Mouse (Mus musculus) midbrain, embryonic 11.5 days (tissue): Measurements from ENCODE around the gene C5ar1. TPM values are rescaled to one million over a fixed set of nuclear protein-coding genes. Genes with fewer than 3 reads are reported as not detected.
A peak's percentile ranks its signal among the peaks of the same experiment; 100 is the strongest.

Experiments
- ATAC-seq: fragments of 200-750 bp; cut with Nextera tagmentation; 2 replicates; pipeline ENCODE4 v1.8.0; 2017; ENCODE audit warnings: moderate TSS enrichment, moderate library complexity; ENCODE audit not compliant: low FRiP score
- DNase-seq: peaks from one replicate; pipeline ENCODE4 v3.0.0; 2015; ENCODE audit warnings: low spot score; ENCODE audit errors: missing footprints
- H3K27ac ChIP-seq: fragments of 300-500 bp; sonication (generic); 2 replicates; pipeline ENCODE4 v1.5.1; 2014; ENCODE audit warnings: low read depth, low read length
- H3K27me3 ChIP-seq: fragments of 300-500 bp; sonication (generic); 2 replicates; pipeline ENCODE4 v1.6.1; 2014; ENCODE audit warnings: mild to moderate bottlenecking, low read length, moderate library complexity, mixed read lengths; ENCODE audit not compliant: control insufficient read depth, insufficient read depth
- H3K36me3 ChIP-seq: fragments of 300-500 bp; sonication (generic); 2 replicates; pipeline ENCODE4 v1.6.1; 2014; ENCODE audit warnings: mild to moderate bottlenecking, low read length, moderate library complexity, mixed read lengths; ENCODE audit not compliant: control insufficient read depth, insufficient read depth
- H3K4me1 ChIP-seq: fragments of 300-500 bp; sonication (generic); 2 replicates; pipeline ENCODE4 v1.6.1; 2014; ENCODE audit warnings: low read length; ENCODE audit not compliant: control insufficient read depth, insufficient read depth
- H3K4me2 ChIP-seq: fragments of 300-500 bp; sonication (generic); 2 replicates; pipeline ENCODE4 v1.6.1; 2014; ENCODE audit warnings: mild to moderate bottlenecking, moderate library complexity
- H3K4me3 ChIP-seq: fragments of 300-500 bp; sonication (generic); 2 replicates; pipeline ENCODE4 v1.5.1; 2014; ENCODE audit warnings: low read depth, low read length
- H3K9ac ChIP-seq: fragments of 300-500 bp; sonication (generic); 2 replicates; pipeline ENCODE4 v1.6.1; 2014; ENCODE audit warnings: low read length
- H3K9me3 ChIP-seq: fragments of 300-500 bp; sonication (generic); 2 replicates; pipeline ENCODE4 v1.6.1; 2016; ENCODE audit warnings: low read length; ENCODE audit not compliant: control insufficient read depth
- WGBS: fragments of 180-500 bp; shearing (Covaris S2); extraction: QIAGEN DNeasy Blood & Tissue Kit; methylation state at CpG from one replicate; pipeline ENCODE4 v1.1.7; 2014; 5-methylcytosine and 5-hydroxymethylcytosine counted together
- polyA plus RNA-seq: library from polyadenylated mRNA; unstranded; fragments of >200 nt; fragmentation: Nextera tagmentation; extraction: Ambion mirVana; gene quantifications from 2 replicates; pipeline ENCODE4 v1.2.1, GENCODE M21; 2014

Gene C5ar1
- polyA plus RNA-seq, 1 experiment from 2014 or later, result 1.3 TPM

DNA sequence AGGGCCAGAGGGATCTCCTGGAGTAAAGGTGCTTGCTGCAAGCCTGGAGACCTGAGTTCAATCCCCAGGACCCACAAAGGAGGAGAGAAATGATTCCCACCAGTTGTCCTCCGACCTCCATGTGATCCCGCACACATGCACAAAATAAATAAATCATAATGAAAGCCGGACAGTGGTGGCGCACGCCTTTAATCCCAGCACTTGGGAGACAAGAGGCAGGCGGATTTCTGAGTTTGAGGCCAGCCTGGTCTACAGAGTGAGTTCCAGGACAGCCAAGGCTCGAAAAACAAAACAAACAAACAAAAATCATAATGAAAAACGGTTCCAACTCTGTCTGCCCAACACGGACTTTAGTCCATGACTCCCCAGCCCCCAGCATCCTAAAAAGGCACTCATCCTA lies 25.6 kb upstream of the C5ar1 start:
- Histone ChIP-seq H3K27ac (no peak overlapping the region), H3K9me3 (no peaks in the 10 kb centered on the region), H3K4me1 (peaks cover 7% of the 10 kb centered on the region), H3K9ac (no peak overlapping the region), H3K4me2 (no peak overlapping the region), H3K27me3 (no peaks in the 10 kb centered on the region), H3K4me3 (no peak overlapping the region), H3K36me3 (peaks cover 4% of the 10 kb centered on the region; the same call in 1 of the 2 replicates)
- 77% methylated on average over 9 of the region's 9 CpGs for WGBS
- DNase-seq, result no peak
- ATAC-seq, result no peak

DNA sequence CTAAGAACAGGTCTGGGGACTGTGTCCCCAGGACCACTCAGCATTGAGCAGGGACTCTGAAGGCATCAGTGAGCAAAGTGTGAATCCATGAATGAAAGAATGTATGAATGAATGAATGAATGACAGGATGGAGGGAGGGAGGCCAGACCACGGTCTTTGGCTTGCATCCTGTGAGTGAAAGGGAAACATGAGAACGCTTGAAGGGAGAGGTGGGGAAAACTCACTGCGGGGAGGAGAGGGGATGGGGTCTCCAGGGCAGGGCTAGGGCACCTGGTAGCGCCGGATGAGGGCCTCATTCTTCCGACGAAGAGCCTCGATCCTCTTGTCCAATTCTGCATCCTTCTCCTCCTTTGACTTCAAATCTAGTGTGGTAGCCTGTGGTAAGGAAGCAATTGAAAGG lies 24.7 kb upstream of the C5ar1 start:
- no peak overlapping the region for H3K4me2 ChIP-seq
- H3K9me3 ChIP-seq, result no peaks in the 10 kb centered on the region
- 94% methylated on average over 8 of the region's 8 CpGs for WGBS
- H3K27me3 ChIP-seq, result no peaks in the 10 kb centered on the region
- H3K9ac ChIP-seq, result no peak overlapping the region
- ATAC-seq, result no peak
- H3K4me3 ChIP-seq, result no peak overlapping the region
- H3K27ac ChIP-seq, result no peak overlapping the region
- no peak for DNase-seq
- H3K36me3 ChIP-seq, result peaks cover 4% of the 10 kb centered on the region
- peaks cover 7% of the 10 kb centered on the region for H3K4me1 ChIP-seq

- Histone ChIP-seq H3K4me3 (no peak overlapping the region), H3K9me3 (no peaks in the 10 kb centered on the region), H3K4me2 (no peak overlapping the region), H3K9ac (no peak overlapping the region), H3K4me1 (peaks cover 7% of the 10 kb centered on the region), H3K27me3 (no peaks in the 10 kb centered on the region), H3K36me3 (peaks cover 6% of the 10 kb centered on the region), H3K27ac (no peak overlapping the region)
- ATAC-seq (no peak), DNase-seq (no peak)
- 93% methylated on average over 13 of the region's 13 CpGs for WGBS
Observed at GRCm38 (mm10) chr7:16282334-16282733, 23.0 kb upstream of the C5ar1 start.

DNA sequence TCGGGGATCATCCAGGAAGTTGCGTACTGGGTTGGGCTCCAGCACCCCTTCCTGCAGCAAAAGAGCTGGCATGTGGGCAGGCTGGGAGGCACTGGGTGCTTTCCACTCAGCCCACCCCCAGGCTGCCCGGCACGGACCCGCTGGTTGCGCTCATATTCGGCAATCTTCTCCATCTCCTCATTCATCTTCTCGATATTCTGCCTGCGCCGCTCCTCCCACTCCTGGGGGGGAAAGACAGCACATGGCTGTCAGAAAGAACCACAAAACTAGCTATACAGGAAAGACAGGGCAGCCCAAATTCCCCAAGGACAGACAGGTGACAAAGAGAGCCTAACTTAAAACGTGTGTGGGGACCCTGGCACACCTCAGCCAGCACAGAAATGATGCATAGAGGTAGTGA lies 21.4 kb upstream of the C5ar1 start:
- WGBS, result 86% methylated on average over 11 of the region's 11 CpGs
- DNase-seq, result no peak
- no peak overlapping the region for H3K9ac ChIP-seq
- no peaks in the 10 kb centered on the region for H3K27me3 ChIP-seq
- H3K27ac ChIP-seq, result no peak overlapping the region
- peaks cover 8% of the 10 kb centered on the region for H3K36me3 ChIP-seq
- H3K4me2 ChIP-seq, result no peak overlapping the region
- no peak for ATAC-seq
- no peak overlapping the region for H3K4me3 ChIP-seq
- H3K4me1 ChIP-seq, result peaks cover 7% of the 10 kb centered on the region
- no peaks in the 10 kb centered on the region for H3K9me3 ChIP-seq

- Histone ChIP-seq H3K4me3 (no peak overlapping the region), H3K4me1 (peaks cover 17% of the 10 kb centered on the region), H3K9ac (no peak overlapping the region), H3K36me3 (peaks cover 7% of the 10 kb centered on the region), H3K9me3 (no peaks in the 10 kb centered on the region), H3K27me3 (peaks cover 3% of the 10 kb centered on the region), H3K27ac (no peak overlapping the region), H3K4me2 (no peak overlapping the region)
- DNase-seq (no peak), ATAC-seq (no peak)
- 87% methylated on average over 10 of the region's 10 CpGs for WGBS
Observed at GRCm38 (mm10) chr7:16274922-16275890, 15.9 kb upstream of the C5ar1 start.

- Histone ChIP-seq H3K4me1 (peaks cover 17% of the 10 kb centered on the region), H3K9me3 (no peaks in the 10 kb centered on the region), H3K27me3 (peaks cover 3% of the 10 kb centered on the region), H3K9ac (peak overlapping the region; percentile 58), H3K27ac (peak overlapping the region; percentile 68), H3K36me3 (peaks cover 7% of the 10 kb centered on the region; the same call in 1 of the 2 replicates), H3K4me3 (peak overlapping the region; percentile 70), H3K4me2 (peak overlapping the region; percentile 99)
- 0% methylated on average over 18 of the region's 18 CpGs for WGBS
- ATAC-seq, result peak; percentile 78
- no peak for DNase-seq
Observed at GRCm38 (mm10) chr7:16273766-16274140, 14.4 kb upstream of the C5ar1 start.

GRCm38 (mm10) chr7:16273081-16273765 lies 13.9 kb upstream of the C5ar1 start, which contains the start of gene Inafm1:
Gene Inafm1 (minus strand): TSS chr7:16273617.
- Histone ChIP-seq H3K27me3 (peaks cover 3% of the 10 kb centered on the region), H3K4me1 (peaks cover 17% of the 10 kb centered on the region), H3K9me3 (no peaks in the 10 kb centered on the region), H3K4me3 (peak within 1 kb of the TSS; percentile 70), H3K27ac (peak within 1 kb of the TSS; percentile 68), H3K36me3 (peaks cover 6% of the 10 kb centered on the region; the same call in 1 of the 2 replicates), H3K9ac (peak within 1 kb of the TSS; percentile 80), H3K4me2 (peak within 1 kb of the TSS; percentile 99)
- DNase-seq (peak; percentile 99), ATAC-seq (peak; percentile 86)
- under 1% methylated on average over 47 of the region's 49 CpGs for WGBS

DNA sequence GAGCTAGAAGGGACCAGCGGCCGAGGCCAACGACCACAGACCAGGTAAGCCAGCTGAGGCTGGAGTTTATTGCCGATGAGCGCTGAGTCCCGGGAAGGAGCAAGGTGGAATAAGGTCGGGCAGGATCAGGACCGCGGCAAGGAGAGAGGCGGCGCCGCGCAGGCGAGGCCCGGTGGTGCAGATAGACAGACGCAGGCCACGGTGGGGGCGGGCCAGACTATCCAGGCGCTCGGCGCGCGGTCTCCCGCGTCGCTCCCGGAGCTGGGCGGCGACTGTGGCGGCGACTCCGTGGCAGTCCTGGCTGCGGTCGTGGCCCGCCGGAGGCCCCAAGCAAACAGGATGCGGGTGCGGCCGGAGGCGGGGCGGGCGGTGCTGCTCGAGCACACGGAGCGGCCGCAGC lies 13.3 kb upstream of the C5ar1 start:
- H3K9ac ChIP-seq, result peak overlapping the region; percentile 80
- no peaks in the 10 kb centered on the region for H3K9me3 ChIP-seq
- peak; percentile 94 for DNase-seq
- WGBS, result 0% methylated on average over 38 of the region's 46 CpGs
- H3K4me1 ChIP-seq, result peaks cover 17% of the 10 kb centered on the region
- peak overlapping the region; percentile 99 for H3K4me2 ChIP-seq
- peaks cover 3% of the 10 kb centered on the region for H3K27me3 ChIP-seq
- peak overlapping the region; percentile 67 for H3K27ac ChIP-seq
- ATAC-seq, result peak; percentile 72
- H3K36me3 ChIP-seq, result peaks cover 5% of the 10 kb centered on the region; the same call in 1 of the 2 replicates
- H3K4me3 ChIP-seq, result peak overlapping the region; percentile 70

DNA sequence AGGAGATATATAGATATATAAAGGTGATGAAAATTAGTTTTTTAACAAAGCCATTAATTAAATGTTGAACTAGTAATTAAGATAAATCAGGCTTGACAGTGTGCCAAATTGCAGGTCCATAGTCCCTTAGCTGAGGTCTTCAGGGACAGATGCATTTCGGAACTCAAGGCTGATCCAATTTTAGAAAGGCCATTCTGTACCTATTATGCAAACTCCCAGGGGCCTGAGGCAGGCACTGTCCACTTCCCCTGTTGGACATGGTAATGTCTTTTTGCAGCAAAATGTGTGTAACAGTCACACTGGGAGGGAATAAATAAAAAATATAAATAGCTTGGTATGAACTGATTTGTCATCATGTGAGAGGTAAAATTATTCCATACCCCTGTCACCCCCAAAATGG lies 11.8 kb upstream of the C5ar1 start:
- Histone ChIP-seq H3K4me3 (no peak overlapping the region), H3K27ac (no peak overlapping the region), H3K9ac (no peak overlapping the region), H3K9me3 (no peaks in the 10 kb centered on the region), H3K4me2 (no peak overlapping the region), H3K36me3 (peaks cover 5% of the 10 kb centered on the region; the same call in 1 of the 2 replicates), H3K27me3 (peaks cover 3% of the 10 kb centered on the region), H3K4me1 (peaks cover 17% of the 10 kb centered on the region)
- DNase-seq, result peak; percentile 2
- ATAC-seq, result no peak
- 80% methylated on average over 1 of the region's 1 CpGs for WGBS
